Mouse (Mus musculus) central nervous system, embryonic 18 days (tissue): Measurements from ENCODE around the gene Vmn1r181. TPM values are rescaled to one million over a fixed set of nuclear protein-coding genes. Genes with fewer than 3 reads are reported as not detected.

Experiments used
- polyA plus RNA-seq: library from polyadenylated mRNA; depleted of rRNA; stranded (reverse); fragments of >200 nt; gene quantifications from 2 replicates; pipeline ENCODE4 v1.2.3, GENCODE M21; 2012; rRNA removed

The Vmn1r181 gene
- not detected in 2 replicates for polyA plus RNA-seq

GRCm38 (mm10) chr7:23974315-23974714 is at the start of gene Vmn1r181:
TSS of gene Vmn1r181 (plus strand) at chr7:23974615.

GRCm38 (mm10) chr7:23926678-23927077 is 47.7 kb upstream of the Vmn1r181 start, which contains the start of gene Vmn1r179:
TSS of gene Vmn1r179 (plus strand) at chr7:23926978.

DNA sequence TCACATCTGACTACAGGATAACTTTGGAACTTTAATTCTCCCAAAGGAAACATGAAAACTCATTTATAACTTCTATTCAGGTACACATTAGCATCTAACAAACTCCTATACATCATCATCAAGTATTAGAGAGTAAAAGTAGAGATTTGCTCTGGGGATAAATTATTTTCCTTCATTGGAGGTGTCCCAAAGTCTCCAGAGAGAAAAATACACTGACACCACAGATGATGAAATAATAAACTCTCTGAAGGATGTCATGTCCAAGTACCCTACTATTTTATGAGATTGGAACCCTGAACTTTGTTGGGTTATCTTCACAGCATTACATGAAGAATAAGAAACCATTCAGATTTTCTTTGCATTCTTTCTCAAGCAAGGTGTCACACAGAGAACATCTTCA is 24.1 kb upstream of the Vmn1r181 start, which contains the start of gene Vmn1r180:
Gene Vmn1r180, plus strand, starts transcription at position 301 of the 400 bp plus-strand sequence.

DNA sequence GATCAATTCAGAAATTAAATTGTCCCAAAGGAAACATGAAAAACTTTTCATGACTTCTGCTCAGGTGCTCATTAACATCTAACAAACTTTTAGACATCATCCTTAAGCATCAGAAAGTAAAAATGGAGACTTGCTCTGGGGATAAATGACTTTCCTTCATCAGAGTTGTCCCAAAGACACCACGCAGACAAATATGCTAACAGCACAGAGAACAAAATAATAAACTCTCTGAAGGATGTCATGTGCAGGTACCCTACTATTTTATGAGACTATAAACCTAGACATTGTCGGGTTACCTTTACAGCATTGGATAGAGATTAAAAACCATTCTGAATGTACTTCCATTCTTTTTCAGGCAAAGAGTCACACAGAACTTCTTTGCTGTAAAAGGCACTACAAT is 27.0 kb downstream of the Vmn1r181 start, which contains the start of gene V1rd19:
Gene V1rd19, plus strand, starts transcription at position 301 of the 400 bp plus-strand sequence.

Other genes with a start within 250 kb of the Vmn1r181 start
- not detected in 2 replicates for gene Vmn1r174, start 222.3 kb upstream of the Vmn1r181 start, polyA plus RNA-seq
- not detected in 2 replicates for gene Vmn1r175, start 164.0 kb upstream of the Vmn1r181 start, polyA plus RNA-seq
- gene Vmn1r176, start 137.2 kb upstream of the Vmn1r181 start, polyA plus RNA-seq, result not detected in 2 replicates
- gene Vmn1r177, start 108.2 kb upstream of the Vmn1r181 start, polyA plus RNA-seq, result not detected in 2 replicates
- not detected in 2 replicates for gene Vmn1r178, start 82.6 kb upstream of the Vmn1r181 start, polyA plus RNA-seq
- not detected in 2 replicates for gene Vmn1r179, start 47.6 kb upstream of the Vmn1r181 start, polyA plus RNA-seq
- gene Vmn1r180, start 24.0 kb upstream of the Vmn1r181 start, polyA plus RNA-seq, result not detected in 2 replicates
- not detected in 2 replicates for gene V1rd19, start 27.1 kb downstream of the Vmn1r181 start, polyA plus RNA-seq
- not detected in 2 replicates for gene Vmn1r183, start 78.6 kb downstream of the Vmn1r181 start, polyA plus RNA-seq
- 39.2 and 39.8 TPM in 2 replicates for gene Zfp180, start 107.3 kb downstream of the Vmn1r181 start, polyA plus RNA-seq
- gene Zfp112, start 137.7 kb downstream of the Vmn1r181 start, polyA plus RNA-seq, result 6.9 and 7.5 TPM in 2 replicates
- gene Zfp235, start 159.6 kb downstream of the Vmn1r181 start, polyA plus RNA-seq, result 18.3 and 18.8 TPM in 2 replicates
- 2.6 and 2.9 TPM in 2 replicates for gene Zfp114, start 200.4 kb downstream of the Vmn1r181 start, polyA plus RNA-seq
- gene Zfp111, start 236.8 kb downstream of the Vmn1r181 start, polyA plus RNA-seq, result 4.1 and 4.3 TPM in 2 replicates